Mouse (Mus musculus): ENCODE measurements around the gene Hk1.

- TF ChIP-seq POLR2A (IDR thresholded peaks at IDR 0.05; ENCODE audit: low read depth, low read length): no peak
- no peak for TF ChIP-seq CTCF (IDR thresholded peaks at IDR 0.05; ENCODE audit: extremely low read depth, insufficient read length, insufficient replicate concordance, low read depth, low read length)
These were observed 135.6 kb downstream of the Hk1 start for GRCm38 (mm10) chr10:62244067-62244466.

Data from small intestine, adult 2 months (tissue).